Mouse (Mus musculus) Muller cell, postnatal 12 days (primary cell): ENCODE results near the gene Helq.
A peak's percentile ranks its signal among the peaks of the same experiment; 100 is the strongest.

Source experiments
- DNase-seq: peaks from one replicate; pipeline ENCODE4 v3.0.0-alpha.2; 2015; ENCODE audit errors: inconsistent ontology term

The Helq gene

GRCm38 (mm10) chr5:100798165-100798860 is at the start of gene Helq, which contains the start of gene Mrps18c:
TSS of gene Helq (minus strand) at chr5:100798598.
TSS of gene Mrps18c (plus strand) at chr5:100798627.
- peak; percentile 95 for DNase-seq

DNA sequence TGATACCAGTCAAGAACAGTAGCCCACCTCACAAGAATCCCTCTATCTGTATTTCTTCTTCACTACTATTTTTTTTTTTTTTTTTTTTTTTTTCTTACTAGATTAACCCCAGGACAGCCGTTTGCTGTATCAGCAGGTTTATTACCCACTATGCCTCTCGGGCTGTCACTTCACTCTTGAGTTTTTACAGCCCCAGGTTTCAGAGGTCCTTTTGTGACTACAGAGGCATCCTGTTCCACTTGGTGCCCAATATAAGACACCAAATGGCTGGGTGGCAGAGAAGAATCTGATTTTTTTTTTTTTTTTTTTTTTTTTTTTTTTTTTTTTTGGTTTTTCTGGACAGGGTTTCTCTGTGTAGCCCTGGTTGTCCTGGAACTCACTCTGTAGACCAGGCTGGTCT is 48.7 kb upstream of the Helq start:
- DNase-seq = no peak

GRCm38 (mm10) chr5:100846599-100846920 is 48.2 kb upstream of the Helq start:
- DNase-seq = no peak

DNA sequence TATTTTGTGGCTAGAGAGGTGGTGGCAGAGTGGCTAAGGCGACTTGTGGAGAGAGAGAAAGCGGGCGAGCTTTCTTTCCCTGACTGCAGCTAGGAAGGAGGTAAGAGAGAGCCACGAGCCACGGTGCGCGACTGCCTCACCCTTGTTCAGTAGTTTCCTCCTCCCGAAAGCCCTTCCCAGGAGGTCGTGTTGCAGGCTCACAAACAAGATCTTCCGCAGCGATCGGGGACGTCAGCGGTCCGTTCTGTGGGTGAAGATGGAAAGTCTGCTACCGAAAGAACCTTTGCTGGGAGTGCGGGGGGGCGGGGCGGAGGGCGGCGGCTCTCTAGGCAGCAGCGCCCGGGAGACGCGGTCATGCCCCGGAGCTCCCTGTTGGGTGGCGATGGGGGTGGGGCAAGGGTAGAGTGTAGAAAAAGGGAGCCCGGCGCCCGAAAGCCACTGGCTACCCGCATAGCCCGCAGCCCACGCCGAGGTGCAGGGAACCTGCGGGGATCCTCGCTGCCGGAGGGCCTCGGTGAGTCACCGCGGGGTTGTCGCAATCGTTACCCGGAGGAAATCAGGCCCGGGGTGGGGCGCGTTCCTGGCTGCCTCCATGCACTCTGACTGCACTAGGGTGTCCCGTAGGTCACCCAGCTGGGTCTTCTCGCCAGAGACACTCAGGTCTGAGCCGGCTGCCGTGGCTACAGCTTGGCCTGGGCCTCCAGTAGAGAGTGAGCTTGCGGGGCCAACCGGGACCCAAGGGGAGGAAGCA is 47.6 kb upstream of the Helq start:
- peak; percentile 90 for DNase-seq

- no peak for DNase-seq
These were observed 47.1 kb upstream of the Helq start, which contains the start of gene Gpat3 for GRCm38 (mm10) chr5:100845485-100845847. TSS of gene Gpat3 (plus strand) at chr5:100845713.

- no peak for DNase-seq
These were observed 46.1 kb upstream of the Helq start for GRCm38 (mm10) chr5:100844485-100844884.

- DNase-seq = no peak
These were observed 39.5 kb upstream of the Helq start for GRCm38 (mm10) chr5:100837907-100838306.

DNA sequence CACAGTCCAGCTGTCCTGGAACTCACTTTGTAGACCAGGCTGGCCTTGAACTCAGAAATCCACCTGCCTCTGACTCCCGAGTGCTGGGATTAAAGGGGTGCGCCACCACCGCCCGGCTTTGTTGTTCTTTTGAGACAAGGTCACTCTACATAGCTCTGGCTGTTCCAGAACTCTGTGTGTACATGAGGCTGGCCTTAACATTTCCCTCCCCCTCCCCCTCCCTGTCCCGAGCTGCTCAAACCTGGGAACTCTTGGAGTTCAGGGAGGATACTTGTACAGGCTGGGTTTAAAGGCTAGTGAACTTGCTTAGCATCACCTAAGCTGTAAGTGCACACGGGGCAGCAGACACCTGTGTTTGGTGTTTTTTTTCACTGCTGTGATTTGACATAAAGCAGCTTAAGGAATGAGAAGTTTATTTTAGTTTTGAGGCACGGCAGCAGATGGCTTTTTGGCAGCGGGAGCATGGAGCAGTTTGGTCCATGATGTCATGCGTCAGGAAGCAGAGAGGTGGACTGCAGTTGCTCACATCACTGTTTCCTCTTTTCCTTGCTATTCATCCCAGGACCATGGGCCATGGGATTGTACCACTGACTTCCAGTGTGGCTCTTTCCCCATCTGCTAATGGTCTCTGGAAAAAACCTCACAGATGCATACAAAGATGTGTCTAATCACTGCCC is 37.6 kb upstream of the Helq start:
- DNase-seq = no peak

DNA sequence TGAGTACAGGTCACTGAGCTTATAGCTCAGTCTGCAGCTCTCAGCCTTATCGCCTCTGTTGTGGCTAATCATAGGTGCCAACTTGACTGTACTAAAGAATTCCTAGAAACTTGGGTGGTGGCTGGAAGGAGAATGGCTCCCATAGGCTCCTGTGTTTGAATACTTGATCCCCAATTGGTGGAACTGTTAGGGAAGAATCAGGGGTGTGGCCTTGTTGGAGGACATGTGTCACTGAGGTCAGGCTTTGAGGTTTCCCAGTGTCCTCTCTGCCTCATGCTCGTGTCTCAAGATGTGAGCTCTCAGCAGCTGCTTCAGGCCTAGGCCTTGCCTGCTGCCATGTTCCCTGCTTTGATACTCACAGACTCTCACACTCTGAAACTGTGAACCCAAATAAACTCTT is 35.4 kb upstream of the Helq start:
- DNase-seq = no peak

DNA sequence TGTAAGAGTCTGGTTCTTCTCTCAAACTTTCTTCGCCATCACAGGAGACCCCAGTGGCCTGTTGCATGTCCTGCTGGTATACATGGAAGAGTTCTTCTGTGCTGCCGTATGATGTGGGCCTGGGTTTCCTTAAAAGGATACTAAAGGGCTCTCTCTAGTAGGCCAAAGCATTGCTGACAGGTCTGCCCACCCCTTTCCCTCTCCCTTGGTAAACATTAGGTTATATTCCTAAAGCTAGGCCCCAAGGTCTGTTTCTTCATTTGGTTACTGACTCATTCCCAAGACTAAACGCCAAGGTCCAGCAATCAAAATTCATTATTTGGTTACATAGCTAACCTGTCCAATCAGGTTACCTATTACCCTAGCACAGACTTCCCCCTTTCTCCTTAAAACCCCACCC is 34.3 kb upstream of the Helq start:
- no peak for DNase-seq

- DNase-seq = no peak
These were observed 30.3 kb upstream of the Helq start for GRCm38 (mm10) chr5:100828701-100829100.

DNA sequence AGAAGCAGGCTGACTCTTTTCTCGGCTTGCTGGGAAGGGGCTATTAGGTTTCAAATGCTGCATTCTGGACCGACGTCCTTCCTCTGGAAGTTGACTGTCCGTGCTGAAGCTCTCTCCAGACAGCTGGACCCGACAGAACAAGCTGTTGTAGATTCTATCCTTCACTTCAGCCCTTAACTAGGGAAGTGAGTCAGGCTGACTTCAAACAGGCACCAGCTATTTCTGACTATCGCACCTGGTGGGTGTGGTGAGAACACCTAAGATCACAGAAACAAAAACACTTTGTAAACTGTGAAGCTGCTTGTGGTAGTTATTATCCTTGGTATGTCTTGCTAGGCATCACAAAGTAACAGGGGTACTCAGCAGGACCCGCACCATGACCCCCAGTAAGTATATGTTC is 28.1 kb upstream of the Helq start:
- DNase-seq = no peak

GRCm38 (mm10) chr5:100825975-100826374 is 27.6 kb upstream of the Helq start:
- no peak for DNase-seq

GRCm38 (mm10) chr5:100822826-100823225 is 24.4 kb upstream of the Helq start:
- no peak for DNase-seq

GRCm38 (mm10) chr5:100821375-100821774 is 23.0 kb upstream of the Helq start:
- no peak for DNase-seq

GRCm38 (mm10) chr5:100820483-100821184 is 22.2 kb upstream of the Helq start, which contains the start of gene Abraxas1:
TSS of gene Abraxas1 (minus strand) at chr5:100820965.
- DNase-seq = peak; percentile 82

GRCm38 (mm10) chr5:100819568-100820480 is 21.4 kb upstream of the Helq start:
- peak; percentile 12 for DNase-seq

DNA sequence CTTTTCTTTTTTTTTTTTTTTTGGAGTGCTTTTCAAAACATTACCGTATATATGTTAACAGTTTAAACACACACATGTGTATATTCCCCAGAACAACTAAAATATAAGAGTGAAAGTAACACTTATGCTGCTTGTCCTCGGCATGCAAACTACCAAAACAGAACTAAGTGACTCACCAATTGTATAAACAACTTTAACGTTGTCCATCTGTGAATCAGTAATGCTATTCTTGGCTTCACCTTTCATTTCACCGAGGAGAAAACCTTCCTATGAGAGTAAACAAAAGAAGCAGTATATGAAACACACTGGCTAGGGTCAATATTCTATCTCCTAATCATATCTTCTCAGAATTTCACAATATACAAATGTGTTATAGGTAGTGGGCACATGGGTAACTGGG is 19.9 kb upstream of the Helq start:
- DNase-seq = no peak

- no peak for DNase-seq
These were observed 4.3 kb downstream of the Helq start for GRCm38 (mm10) chr5:100794084-100794483.

GRCm38 (mm10) chr5:100792261-100792660 is 6.1 kb downstream of the Helq start:
- DNase-seq = no peak

- DNase-seq = no peak
These were observed 10.9 kb downstream of the Helq start for GRCm38 (mm10) chr5:100787527-100787926.
